Mouse (Mus musculus): Measurements from ENCODE around the gene Ubxn6. TPM values are rescaled to one million over a fixed set of nuclear protein-coding genes. Genes with fewer than 3 reads are reported as not detected.

The Ubxn6 gene
- total and polyA plus RNA-seq, 3 experiments = 47.6 to 64.4 (median 53.5) TPM

DNA sequence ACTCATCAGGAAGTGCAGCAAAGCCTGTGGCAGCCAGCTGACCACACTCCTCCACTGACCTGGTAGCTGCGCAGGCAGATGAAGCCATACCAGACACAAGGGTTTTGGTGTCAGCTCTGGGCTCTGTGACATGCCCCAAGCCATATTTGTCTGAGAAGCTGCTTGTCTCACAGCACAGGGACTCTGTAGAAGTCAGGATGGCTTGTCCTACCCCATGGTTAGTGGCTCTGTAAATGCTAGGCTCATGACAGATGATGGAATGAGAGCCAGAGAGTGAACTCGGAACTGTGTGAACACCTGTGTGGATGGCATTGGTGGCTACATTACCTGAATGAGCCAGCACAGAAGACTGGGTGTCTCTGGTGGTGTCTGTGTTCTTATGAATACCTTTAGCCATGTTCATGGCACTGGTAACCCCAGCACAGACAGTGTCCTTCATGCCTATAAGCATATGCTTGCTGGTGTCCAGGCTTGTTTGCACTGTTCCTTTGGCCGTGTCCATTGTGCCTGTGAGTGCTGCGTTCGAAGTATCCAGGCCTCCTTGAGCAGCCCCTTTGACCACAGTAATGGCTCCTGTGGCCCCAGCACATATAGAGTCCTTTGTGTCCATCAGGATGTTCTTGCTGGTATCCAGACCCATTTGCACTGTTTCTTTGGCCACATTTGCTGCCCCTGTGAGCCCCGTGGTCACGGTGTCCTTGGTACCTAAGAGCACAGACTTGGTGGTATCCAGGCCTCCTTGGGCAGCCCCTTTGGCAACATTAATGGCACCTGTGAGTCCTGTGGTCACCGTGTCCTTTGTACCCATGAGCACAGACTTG lies 28.8 kb upstream of the Ubxn6 start:
- Histone ChIP-seq H3K9ac (ENCODE audit: low read depth, low read length) (no peak overlapping the region), H3K27me3 (ENCODE audit: control insufficient read depth, insufficient read depth, low read length) (no peaks in the 10 kb centered on the region), H3K79me2 (replicated peaks; ENCODE audit: control insufficient read depth, insufficient read depth, low read length) (no peaks in the 10 kb centered on the region), H3K36me3 (ENCODE audit: control insufficient read depth, insufficient read depth, low read length) (no peaks in the 10 kb centered on the region), H3K4me1 (ENCODE audit: control insufficient read depth, insufficient read depth, low read length) (peaks cover 4% of the 10 kb centered on the region; the same call in 1 of the 2 replicates), H3K27ac (no peak overlapping the region; the same call in 1 of the 2 replicates), H3K4me3 (no peak overlapping the region)
- DNase-seq = no peak
- intact Hi-C loops (cut with DNase I) = no loop called here
- 82% methylated on average over 8 of the region's 8 CpGs for WGBS
- TF ChIP-seq POLR2A (IDR thresholded peaks at IDR 0.05; ENCODE audit: insufficient read depth, low read depth, low read length) (peak; percentile 55), EP300 (IDR thresholded peaks at IDR 0.05; ENCODE audit: insufficient read depth, low read depth, low read length) (peak; percentile 46), CTCF (IDR thresholded peaks at IDR 0.05) (no peak)

DNA sequence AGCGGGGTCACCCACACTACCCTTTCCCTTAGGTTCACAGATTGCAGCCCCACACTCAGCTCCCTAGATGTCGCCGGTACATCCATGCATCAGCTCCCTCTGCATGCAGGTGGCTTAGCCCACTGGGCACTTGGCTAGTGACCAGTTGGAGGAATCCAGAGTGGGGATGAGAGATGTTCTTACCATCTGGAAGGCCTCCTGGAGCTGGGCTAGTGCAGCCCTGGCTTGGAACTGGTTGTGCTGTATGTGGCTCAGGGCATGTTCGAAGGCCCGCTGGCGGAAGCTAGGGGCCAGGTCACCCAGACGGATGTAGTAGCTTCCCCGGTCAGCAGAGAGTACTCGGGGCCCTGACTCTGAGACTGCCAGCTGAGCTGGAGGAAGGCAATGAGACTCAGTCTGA lies 28.1 kb upstream of the Ubxn6 start:
- Histone ChIP-seq H3K36me3 (ENCODE audit: control insufficient read depth, insufficient read depth, low read length) (no peaks in the 10 kb centered on the region), H3K4me1 (ENCODE audit: control insufficient read depth, insufficient read depth, low read length) (peaks cover 2% of the 10 kb centered on the region; the same call in 1 of the 2 replicates), H3K79me2 (replicated peaks; ENCODE audit: control insufficient read depth, insufficient read depth, low read length) (no peaks in the 10 kb centered on the region), H3K27ac (no peak overlapping the region; the same call in 1 of the 2 replicates), H3K4me3 (no peak overlapping the region), H3K9ac (ENCODE audit: low read depth, low read length) (no peak overlapping the region), H3K27me3 (ENCODE audit: control insufficient read depth, insufficient read depth, low read length) (no peaks in the 10 kb centered on the region)
- no peak for DNase-seq
- TF ChIP-seq CTCF (IDR thresholded peaks at IDR 0.05) (no peak), POLR2A (IDR thresholded peaks at IDR 0.05; ENCODE audit: insufficient read depth, low read depth, low read length) (peak; percentile 55), EP300 (IDR thresholded peaks at IDR 0.05; ENCODE audit: insufficient read depth, low read depth, low read length) (no peak)
- 89% methylated on average over 9 of the region's 9 CpGs for WGBS
- intact Hi-C loops (cut with DNase I) = no loop called here

DNA sequence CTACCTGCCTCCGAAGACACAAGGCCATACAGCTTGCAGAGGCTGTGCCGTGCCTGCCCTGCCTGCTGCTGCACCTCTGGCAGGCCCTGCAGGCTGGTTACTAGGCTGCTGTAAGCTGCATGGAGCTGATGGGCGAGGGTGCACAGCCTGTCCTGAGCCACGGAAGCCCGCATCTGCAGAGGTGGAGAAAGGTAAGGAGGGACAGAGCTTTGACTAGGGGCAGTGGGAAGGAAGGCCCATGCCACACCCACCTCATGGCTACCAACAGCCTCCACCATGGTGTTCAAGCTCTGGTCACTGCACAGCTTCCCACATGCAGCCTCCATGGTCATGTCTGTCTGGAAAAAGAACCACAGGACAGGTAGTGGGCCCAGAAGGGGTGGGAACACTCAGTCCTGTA lies 27.3 kb upstream of the Ubxn6 start:
- intact Hi-C loops (cut with DNase I) = no loop called here
- Histone ChIP-seq H3K36me3 (ENCODE audit: control insufficient read depth, insufficient read depth, low read length) (no peaks in the 10 kb centered on the region), H3K9ac (ENCODE audit: low read depth, low read length) (no peak overlapping the region), H3K79me2 (replicated peaks; ENCODE audit: control insufficient read depth, insufficient read depth, low read length) (no peaks in the 10 kb centered on the region), H3K4me3 (no peak overlapping the region), H3K27me3 (ENCODE audit: control insufficient read depth, insufficient read depth, low read length) (no peaks in the 10 kb centered on the region), H3K27ac (no peak overlapping the region), H3K4me1 (ENCODE audit: control insufficient read depth, insufficient read depth, low read length) (no peaks in the 10 kb centered on the region)
- DNase-seq = no peak
- TF ChIP-seq POLR2A (IDR thresholded peaks at IDR 0.05; ENCODE audit: insufficient read depth, low read depth, low read length) (peak; percentile 56), EP300 (IDR thresholded peaks at IDR 0.05; ENCODE audit: insufficient read depth, low read depth, low read length) (0 out of 2 replicates have a peak, but pooled peaks have one; percentile 15), CTCF (IDR thresholded peaks at IDR 0.05) (no peak)
- WGBS = 92% methylated on average over 5 of the region's 5 CpGs

DNA sequence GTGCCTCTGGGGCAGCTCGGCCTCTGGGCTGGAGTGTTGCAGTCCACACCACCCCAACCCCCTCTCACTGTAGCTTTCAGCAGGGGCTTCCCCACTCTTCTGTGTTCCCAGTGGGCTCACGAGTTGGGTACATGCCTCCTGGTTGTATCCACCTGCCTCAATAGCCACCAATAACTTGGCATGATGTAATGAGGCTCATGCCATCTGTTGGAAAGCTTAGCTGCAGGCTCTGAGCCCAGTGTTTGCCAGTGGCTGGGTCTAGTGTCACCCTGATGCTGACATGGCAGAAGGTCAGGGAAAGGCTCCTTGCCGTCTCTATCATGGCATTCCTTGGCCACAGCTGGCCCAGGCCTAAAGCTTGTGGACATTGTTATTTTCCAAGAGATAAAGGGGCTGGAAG lies 26.0 kb upstream of the Ubxn6 start:
- intact Hi-C loops (cut with DNase I) = no loop called here
- peak; percentile 38 to 45 for DNase-seq
- H3K27me3 ChIP-seq (ENCODE audit: control insufficient read depth, insufficient read depth, low read length) = no peaks in the 10 kb centered on the region
- no peak overlapping the region for H3K4me3 ChIP-seq
- TF ChIP-seq CTCF (IDR thresholded peaks at IDR 0.05) (no peak), EP300 (IDR thresholded peaks at IDR 0.05; ENCODE audit: insufficient read depth, low read depth, low read length) (peak; percentile 67; the same call in 1 of the 2 replicates), POLR2A (IDR thresholded peaks at IDR 0.05; ENCODE audit: insufficient read depth, low read depth, low read length) (peak; percentile 67; the same call in 1 of the 2 replicates)
- no peaks in the 10 kb centered on the region for H3K79me2 ChIP-seq (replicated peaks; ENCODE audit: control insufficient read depth, insufficient read depth, low read length)
- H3K36me3 ChIP-seq (ENCODE audit: control insufficient read depth, insufficient read depth, low read length) = no peaks in the 10 kb centered on the region
- no peak overlapping the region for H3K27ac ChIP-seq
- H3K4me1 ChIP-seq (ENCODE audit: control insufficient read depth, insufficient read depth, low read length) = no peaks in the 10 kb centered on the region
- WGBS = 72% methylated on average over 3 of the region's 3 CpGs
- H3K9ac ChIP-seq (ENCODE audit: low read depth, low read length) = no peak overlapping the region

DNA sequence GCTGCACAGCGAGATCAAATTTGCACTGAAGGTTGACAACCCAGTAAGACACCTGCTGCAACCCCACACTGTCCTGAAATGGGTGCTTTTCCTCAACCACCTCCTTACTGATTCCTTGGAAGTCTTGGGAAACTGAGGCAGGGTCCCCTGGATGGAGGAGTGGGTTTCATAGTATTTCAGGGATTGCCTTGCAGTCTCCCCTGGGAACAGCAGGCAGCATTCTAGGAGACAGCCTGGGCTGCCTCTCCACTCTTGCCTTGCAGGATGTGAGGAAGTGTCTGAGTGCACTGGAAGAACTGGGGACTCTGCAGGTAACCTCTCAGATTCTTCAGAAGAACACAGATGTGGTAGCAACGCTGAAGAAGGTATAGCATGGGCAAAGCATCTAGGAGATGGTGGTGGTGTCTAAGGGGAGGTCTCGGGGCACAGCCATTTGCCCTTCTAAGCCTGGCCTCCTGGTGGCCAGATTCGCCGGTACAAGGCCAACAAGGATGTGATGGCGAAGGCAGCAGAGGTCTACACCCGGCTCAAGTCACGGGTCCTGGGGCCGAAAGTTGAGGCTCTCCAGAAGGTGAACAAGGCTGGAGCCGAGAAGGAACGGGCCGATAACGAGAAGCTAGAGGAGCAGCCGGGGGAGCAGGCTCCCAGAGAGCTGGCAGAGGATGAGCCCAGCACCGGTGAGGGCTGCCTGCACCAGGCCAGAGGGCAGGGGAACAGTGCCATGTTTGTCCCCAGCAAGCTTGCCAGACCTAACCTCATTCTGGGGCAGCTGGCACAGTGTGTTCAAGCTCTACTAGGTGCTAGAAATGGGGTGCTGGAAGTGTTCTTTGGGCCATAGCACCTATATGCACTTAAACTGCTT lies 24.1 kb upstream of the Ubxn6 start:
- no peak overlapping the region for H3K9ac ChIP-seq (ENCODE audit: low read depth, low read length)
- no peak overlapping the region for H3K27ac ChIP-seq
- H3K4me3 ChIP-seq = no peak overlapping the region
- WGBS = 77% methylated on average over 15 of the region's 15 CpGs
- H3K27me3 ChIP-seq (ENCODE audit: control insufficient read depth, insufficient read depth, low read length) = no peaks in the 10 kb centered on the region
- H3K4me1 ChIP-seq (ENCODE audit: control insufficient read depth, insufficient read depth, low read length) = no peaks in the 10 kb centered on the region
- H3K79me2 ChIP-seq (replicated peaks; ENCODE audit: control insufficient read depth, insufficient read depth, low read length) = no peaks in the 10 kb centered on the region
- peak in 1 of 2 experiments; percentile 47 for DNase-seq
- H3K36me3 ChIP-seq (ENCODE audit: control insufficient read depth, insufficient read depth, low read length) = no peaks in the 10 kb centered on the region
- intact Hi-C loops (cut with DNase I) = no loop called here
- no peak for TF ChIP-seq EP300 (IDR thresholded peaks at IDR 0.05; ENCODE audit: insufficient read depth, low read depth, low read length)
- peak; percentile 35 for TF ChIP-seq CTCF (IDR thresholded peaks at IDR 0.05)

Measured in heart, adult 2 months (tissue).